In genomic region chr11:100848789-100849379, GRCm38 (mm10) we compare ENCODE assay signal across 8 mouse cellular contexts. TPM values are rescaled to one million over a fixed set of nuclear protein-coding genes. Genes with fewer than 3 reads are reported as not detected.
DNase-seq lines count a peak whose midpoint lies in the region; ATAC-seq and TF ChIP-seq lines count a peak whose summit lies in the region.

No protein-coding gene starts in this region.

- H3K36me3 ChIP-seq in liver, adult 2 months (ENCODE audit: control insufficient read depth, insufficient read depth, low read length) = no peaks in the 10 kb centered on the region
- no peaks in the 10 kb centered on the region for H3K36me3 ChIP-seq in embryonic facial prominence, embryonic 14.5 days (ENCODE audit: control insufficient read depth, insufficient read depth, low read length)
- no peaks in the 10 kb centered on the region for H3K36me3 ChIP-seq in intestine, embryonic 16.5 days (ENCODE audit: control insufficient read depth, insufficient read depth, low read length)

- peak overlapping the region; percentile 100 for H3K9ac ChIP-seq in liver, adult 2 months (ENCODE audit: low read depth, low read length)
- peak overlapping the region; percentile 91; the same call in 1 of the 2 replicates for H3K9ac ChIP-seq in embryonic facial prominence, embryonic 14.5 days (ENCODE audit: low read depth, low read length)
- peak overlapping the region; percentile 91; the same call in 1 of the 2 replicates for H3K9ac ChIP-seq in intestine, embryonic 16.5 days (ENCODE audit: low read depth, low read length)

- H3K27me3 ChIP-seq in liver, adult 2 months (ENCODE audit: control insufficient read depth, insufficient read depth, low read length) = no peaks in the 10 kb centered on the region
- H3K27me3 ChIP-seq in embryonic facial prominence, embryonic 14.5 days (replicated peaks; ENCODE audit: control insufficient read depth, insufficient read depth, low read length) = no peaks in the 10 kb centered on the region
- H3K27me3 ChIP-seq in intestine, embryonic 16.5 days (replicated peaks; ENCODE audit: control insufficient read depth, insufficient read depth, low read length) = no peaks in the 10 kb centered on the region

- TF ChIP-seq CTCF in liver, adult 2 months (IDR thresholded peaks at IDR 0.05; ENCODE audit: low read depth, low read length) = no peak

- no peak for ATAC-seq in embryonic facial prominence, embryonic 14.5 days (ENCODE audit: low read depth)
- ATAC-seq in intestine, embryonic 16.5 days = no peak
- ATAC-seq in CD4-positive, CD25-positive, alpha-beta regulatory T cell, adult 4 months = no peak
- ATAC-seq in cerebellum, adult (ENCODE audit: insufficient number of reproducible peaks, low FRiP score, low TSS enrichment) = no peak

- 11% methylated on average over 6 of the region's 6 CpGs for WGBS in liver, adult 2 months
- 75% methylated on average over 6 of the region's 6 CpGs for WGBS in embryonic facial prominence, embryonic 14.5 days
- WGBS in intestine, embryonic 16.5 days = 66% methylated on average over 6 of the region's 6 CpGs

- peak overlapping the region; percentile 84 for H3K4me2 ChIP-seq in embryonic facial prominence, embryonic 14.5 days (ENCODE audit: low read depth, low read length)
- peak overlapping the region; percentile 87 for H3K4me2 ChIP-seq in intestine, embryonic 16.5 days (ENCODE audit: low read depth, low read length)

- peak overlapping the region; percentile 99 for H3K27ac ChIP-seq in liver, adult 2 months (replicated peaks; ENCODE audit: insufficient read depth, low read depth, low read length)
- H3K27ac ChIP-seq in embryonic facial prominence, embryonic 14.5 days (replicated peaks; ENCODE audit: low read depth, low read length) = no peak overlapping the region
- no peak overlapping the region for H3K27ac ChIP-seq in intestine, embryonic 16.5 days (ENCODE audit: low read length)

- DNase-seq in liver, adult 2 months (ENCODE audit: extremely low read depth, low read depth, low spot score) = peak; percentile 51
- DNase-seq in liver = no peak
- DNase-seq in embryonic facial prominence, embryonic 14.5 days (ENCODE audit: low spot score) = no peak
- peak; percentile 63 for DNase-seq in naive thymus-derived CD4-positive, alpha-beta T cell, adult 2 months (ENCODE audit: low read depth)
- no peak for DNase-seq in ovary, postnatal 36 days (ENCODE audit: low spot score)

- H3K4me1 ChIP-seq in liver, adult 2 months (ENCODE audit: control insufficient read depth, insufficient read depth, low read length) = peaks cover 15% of the 10 kb centered on the region
- H3K4me1 ChIP-seq in embryonic facial prominence, embryonic 14.5 days (ENCODE audit: control insufficient read depth, insufficient read depth, low read length) = peaks cover 15% of the 10 kb centered on the region
- peaks cover 16% of the 10 kb centered on the region for H3K4me1 ChIP-seq in intestine, embryonic 16.5 days (ENCODE audit: control insufficient read depth, insufficient read depth, low read length)

- H3K9me3 ChIP-seq in embryonic facial prominence, embryonic 14.5 days (ENCODE audit: control insufficient read depth, low read length) = no peaks in the 10 kb centered on the region
- no peaks in the 10 kb centered on the region for H3K9me3 ChIP-seq in intestine, embryonic 16.5 days (ENCODE audit: control insufficient read depth, low read length)

- H3K4me3 ChIP-seq in liver, adult 2 months (ENCODE audit: insufficient read depth, low read depth, low read length) = peak overlapping the region; percentile 45; the same call in 1 of the 2 replicates
- peak overlapping the region; percentile 92 for H3K4me3 ChIP-seq in embryonic facial prominence, embryonic 14.5 days (ENCODE audit: low read depth, low read length)
- peak overlapping the region; percentile 73 for H3K4me3 ChIP-seq in intestine, embryonic 16.5 days (ENCODE audit: low read length)

- peaks cover 35% of the 10 kb centered on the region for H3K79me2 ChIP-seq in liver, adult 2 months (ENCODE audit: control insufficient read depth, insufficient read depth, low read length)

- TF ChIP-seq POLR2A in liver, adult 2 months (IDR thresholded peaks at IDR 0.05; ENCODE audit: extremely low read depth, insufficient read depth, low read length) = no peak

RNA-seq across cellular contexts. Expression of gene Stat5b, which starts 1.6 kb away (rescaled TPM):
- 31.8 and 33.0 TPM in 2 replicates for total RNA-seq in liver, adult 2 months (2014; rRNA removed)
- polyA plus RNA-seq in liver, adult 2 months (2012; rRNA removed) = 32.0 and 35.2 TPM in 2 replicates
- 24.5 and 27.6 TPM in 2 replicates for polyA plus RNA-seq in embryonic facial prominence, embryonic 14.5 days (2014; fragmentation: Nextera tagmentation; extraction: Ambion mirVana)
- polyA plus RNA-seq in intestine, embryonic 16.5 days (2015; fragmentation: Nextera tagmentation; extraction: Ambion mirVana) = 20.5 and 22.8 TPM in 2 replicates
- 10 to 100 TPM; 39.3 to 53.2 TPM for polyA plus RNA-seq in CD4-positive, CD25-positive, alpha-beta regulatory T cell, adult 4 months (2017; shearing (Covaris generic))

RNA-seq across cellular contexts. Expression of gene Stat5a, which starts 10.3 kb away (rescaled TPM):
- total RNA-seq in liver, adult 2 months (2014; rRNA removed) = 6.9 and 7.8 TPM in 2 replicates
- polyA plus RNA-seq in liver, adult 2 months (2012; rRNA removed) = 15.0 and 18.0 TPM in 2 replicates
- polyA plus RNA-seq in embryonic facial prominence, embryonic 14.5 days (2014; fragmentation: Nextera tagmentation; extraction: Ambion mirVana) = 8.2 and 9.2 TPM in 2 replicates
- polyA plus RNA-seq in intestine, embryonic 16.5 days (2015; fragmentation: Nextera tagmentation; extraction: Ambion mirVana) = 5.8 and 6.2 TPM in 2 replicates
- 10 to 100 TPM; 37.9 to 52.4 TPM for polyA plus RNA-seq in CD4-positive, CD25-positive, alpha-beta regulatory T cell, adult 4 months (2017; shearing (Covaris generic))

Comparison
In these comparisons a context has a peak if more than half of its experiments do, and no peak if none do; other contexts are left out.
1. DNase-seq: peak in liver, adult 2 months (single experiment) and naive thymus-derived CD4-positive, alpha-beta T cell, adult 2 months (single experiment); none in liver (single experiment), embryonic facial prominence, embryonic 14.5 days (single experiment) and ovary, postnatal 36 days (single experiment).
2. Peak in every context shown above with its lines, with median percentiles within 50 percentile points of each other: H3K4me3 ChIP-seq and H3K9ac ChIP-seq.